Mouse (Mus musculus) frontal cortex, postnatal 14 days (tissue): ENCODE measurements at regions not wholly inside any gene's neighbourhood (a gene's known extent, or its start where the extent isn't known, plus 50 kb on each side); places are given as distances from the start of the nearest gene placed in this dataset.

ENCODE experiments used
- DNase-seq, 2 experiments: peaks; one replicate each; pipeline ENCODE4 v3.0.0; 2022; ENCODE audit warnings: low spot score in 2 of 2

GRCm38 (mm10) chr17:43219636-43220035 is 50.5 kb upstream of the Adgrf1 start:
- DNase-seq, result no peak
